Mouse (Mus musculus): Measurements from ENCODE around the gene Ttc5.

DNA sequence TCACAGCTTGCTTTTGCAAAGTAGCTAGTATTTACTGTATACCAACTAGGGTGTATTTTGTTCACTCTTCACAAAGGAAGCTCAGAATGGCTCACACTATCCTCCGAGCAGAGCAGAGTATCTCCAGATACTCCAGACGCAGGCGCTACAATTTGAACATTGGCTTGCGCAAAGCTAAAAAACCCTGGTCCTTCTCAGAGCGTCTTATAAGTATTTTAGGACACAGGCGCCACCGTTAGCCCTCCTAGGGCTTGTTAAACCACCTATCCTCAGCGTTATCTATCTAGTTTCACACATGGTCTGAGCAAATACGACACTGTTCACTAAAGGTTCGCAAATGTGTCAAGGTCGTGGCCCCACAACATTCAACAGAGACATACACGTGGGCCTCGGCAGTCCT, 19.4 kb upstream of the Ttc5 start:
- no peak for TF ChIP-seq CTCF (IDR thresholded peaks at IDR 0.05; ENCODE audit: low read depth)
- TF ChIP-seq EP300 (IDR thresholded peaks at IDR 0.05; ENCODE audit: low read depth), result no peak

All from heart, postnatal 0 days (tissue).